Mouse (Mus musculus) lung, adult 2 months (tissue): ENCODE data around the gene Gm20388. TPM values are rescaled to one million over a fixed set of nuclear protein-coding genes. Genes with fewer than 3 reads are reported as not detected.

ENCODE experiments used
- DNase-seq: peaks from one replicate; pipeline ENCODE4 v3.0.0; 2022
- H3K4me1 ChIP-seq: fragments of 200-500 bp; 2 replicates; pipeline ENCODE4 v1.6.1; 2011; ENCODE audit warnings: low read length; ENCODE audit not compliant: control insufficient read depth, insufficient read depth
- H3K4me3 ChIP-seq: fragments of 200-500 bp; replicated peaks from 2 replicates; pipeline ENCODE3; 2011; ENCODE audit warnings: low read depth, mild to moderate bottlenecking, control low read depth, low read length; ENCODE audit errors: extremely low read depth
- CTCF ChIP-seq: fragments of 200-500 bp; IDR thresholded peaks from 2 replicates; pipeline ENCODE4 v1.5.1; 2011; ENCODE audit warnings: mild to moderate bottlenecking, low read length, control low read depth; ENCODE audit not compliant: insufficient read depth
- POLR2A ChIP-seq: fragments of 200-500 bp; IDR thresholded peaks from 2 replicates; pipeline ENCODE4 v1.6.1; 2011; ENCODE audit warnings: low read depth, mild to moderate bottlenecking, control low read depth, low read length, borderline replicate concordance; ENCODE audit errors: extremely low read depth
- WGBS: fragments of 180-500 bp; shearing (Covaris S2); methylation state at CpG from one replicate; pipeline ENCODE4 v1.1.7; 2018; 5-methylcytosine and 5-hydroxymethylcytosine counted together
- polyA plus RNA-seq: library from polyadenylated mRNA; depleted of rRNA; stranded (reverse); fragments of >200 nt; gene quantifications from 2 replicates; pipeline ENCODE4 v1.2.3, GENCODE M21; 2012

Gm20388 gene
- polyA plus RNA-seq, 1 experiment, result 67.8 TPM

- TF ChIP-seq POLR2A (no peak), CTCF (no peak)
- peaks cover 9% of the 10 kb centered on the region for H3K4me1 ChIP-seq
- no peak for DNase-seq
Measured at GRCm38 (mm10) chr8:122296173-122297001, 2385.7 kb downstream of the Gm20388 start.

DNA sequence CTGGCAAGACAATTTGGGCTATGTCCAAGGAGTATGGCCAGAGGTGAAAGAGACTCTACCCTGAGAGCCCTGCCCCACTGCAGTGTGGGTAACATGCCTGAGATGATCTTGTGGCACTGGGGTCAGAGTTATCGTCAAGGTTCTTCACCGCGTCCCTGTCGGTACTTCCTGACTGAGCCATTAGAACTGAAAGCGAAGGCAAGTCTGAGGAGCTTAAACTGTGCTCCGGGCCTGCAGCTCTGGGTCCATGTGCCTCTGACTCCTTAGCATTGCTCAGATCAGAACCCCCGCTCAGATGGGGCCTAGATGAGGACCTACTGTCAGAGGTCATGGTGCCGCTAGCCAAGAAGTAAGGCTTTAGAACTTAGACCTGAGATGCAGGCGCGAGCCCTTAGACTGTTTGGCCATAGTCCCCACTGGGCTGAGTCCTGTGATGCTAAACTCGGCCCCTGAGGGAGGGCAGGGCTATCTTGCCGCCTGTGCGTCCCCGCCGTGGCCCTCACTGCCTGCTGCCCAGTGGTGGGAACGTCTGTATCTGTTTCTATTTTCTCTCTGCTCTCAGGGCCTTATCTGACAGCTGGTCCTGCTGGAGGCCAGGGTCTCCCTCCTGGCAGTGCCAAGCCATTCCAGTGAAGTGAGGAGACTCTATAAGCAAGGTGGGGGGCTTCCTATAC lies 2389.1 kb downstream of the Gm20388 start:
- TF ChIP-seq CTCF (no peak), POLR2A (no peak)
- WGBS, result 73% methylated on average over 16 of the region's 16 CpGs
- H3K4me3 ChIP-seq, result no peak overlapping the region
- peaks cover 16% of the 10 kb centered on the region for H3K4me1 ChIP-seq
- no peak for DNase-seq

More at GRCm38 (mm10) chr8:122296173-122297001, 2385.7 kb downstream of the Gm20388 start:
- H3K4me3 ChIP-seq, result no peak overlapping the region
- WGBS, result 34% methylated on average over 24 of the region's 24 CpGs

DNA sequence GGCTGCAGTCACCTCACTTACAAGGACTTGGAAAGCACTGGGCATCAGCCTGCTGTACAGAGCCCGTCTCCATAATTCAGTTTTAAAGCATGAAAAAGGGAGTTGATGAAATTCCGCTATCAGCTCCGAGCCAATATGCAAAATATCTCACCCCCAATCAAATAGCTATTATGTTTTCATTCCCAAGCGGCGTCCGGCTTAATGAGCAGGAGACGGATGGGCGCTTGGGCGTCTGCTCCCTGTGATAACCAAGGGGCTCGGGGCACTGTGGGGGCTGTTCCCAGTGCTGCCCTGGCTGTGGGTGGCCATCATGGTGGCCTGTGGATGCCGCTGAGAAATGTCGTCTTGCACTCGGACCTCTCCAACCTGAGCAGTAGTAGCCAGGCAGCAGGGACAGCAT lies 2390.4 kb downstream of the Gm20388 start:
- DNase-seq, result no peak
- WGBS, result 83% methylated on average over 13 of the region's 13 CpGs
- no peak for TF ChIP-seq POLR2A
- no peak for TF ChIP-seq CTCF
- H3K4me1 ChIP-seq, result peaks cover 16% of the 10 kb centered on the region
- no peak overlapping the region for H3K4me3 ChIP-seq

DNA sequence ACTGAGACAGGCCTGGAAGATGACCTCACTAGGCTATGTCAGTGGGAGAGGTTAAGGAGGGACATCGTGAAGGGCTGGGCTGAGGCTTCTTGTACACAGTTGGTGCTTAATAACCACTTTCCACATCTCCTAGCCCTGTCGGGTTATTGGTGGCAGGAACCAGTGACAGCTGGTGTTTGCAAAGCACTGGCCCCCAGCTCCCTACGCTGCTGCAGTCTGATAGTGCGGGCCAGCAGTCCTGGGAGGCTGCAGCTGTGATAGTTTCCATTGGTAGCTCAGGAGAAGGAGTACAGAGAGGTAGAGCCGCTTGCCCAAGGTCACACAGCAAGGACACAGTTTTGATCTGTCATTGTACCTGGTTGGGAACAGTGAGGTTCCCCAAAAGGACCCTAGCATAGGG lies 2391.2 kb downstream of the Gm20388 start:
- peaks cover 9% of the 10 kb centered on the region; the same call in 1 of the 2 replicates for H3K4me1 ChIP-seq
- no peak overlapping the region for H3K4me3 ChIP-seq
- WGBS, result 82% methylated on average over 5 of the region's 5 CpGs
- TF ChIP-seq POLR2A, result no peak
- TF ChIP-seq CTCF, result no peak
- no peak for DNase-seq

GRCm38 (mm10) chr8:122303451-122303850 lies 2392.8 kb downstream of the Gm20388 start:
- 64% methylated on average over 6 of the region's 6 CpGs for WGBS
- Histone ChIP-seq H3K4me3 (no peak overlapping the region), H3K4me1 (peaks cover 7% of the 10 kb centered on the region; the same call in 1 of the 2 replicates)
- no peak for TF ChIP-seq CTCF
- TF ChIP-seq POLR2A, result no peak
- DNase-seq, result no peak

GRCm38 (mm10) chr8:122304058-122304457 lies 2393.4 kb downstream of the Gm20388 start:
- DNase-seq, result no peak
- no peak for TF ChIP-seq CTCF
- TF ChIP-seq POLR2A, result no peak
- Histone ChIP-seq H3K4me1 (peaks cover 7% of the 10 kb centered on the region; the same call in 1 of the 2 replicates), H3K4me3 (no peak overlapping the region)
- 38% methylated on average over 3 of the region's 3 CpGs for WGBS

GRCm38 (mm10) chr8:122306660-122307399 lies 2396.2 kb downstream of the Gm20388 start:
- peaks cover 7% of the 10 kb centered on the region; the same call in 1 of the 2 replicates for H3K4me1 ChIP-seq
- no peak overlapping the region for H3K4me3 ChIP-seq
- TF ChIP-seq POLR2A (no peak), CTCF (no peak)
- DNase-seq, result no peak
- 85% methylated on average over 26 of the region's 26 CpGs for WGBS

- TF ChIP-seq CTCF, result no peak
- TF ChIP-seq POLR2A, result no peak
- Histone ChIP-seq H3K4me3 (no peak overlapping the region), H3K4me1 (peaks cover 7% of the 10 kb centered on the region; the same call in 1 of the 2 replicates)
- 88% methylated on average over 8 of the region's 8 CpGs for WGBS
- DNase-seq, result no peak
Measured at GRCm38 (mm10) chr8:122307836-122308235, 2397.2 kb downstream of the Gm20388 start.

DNA sequence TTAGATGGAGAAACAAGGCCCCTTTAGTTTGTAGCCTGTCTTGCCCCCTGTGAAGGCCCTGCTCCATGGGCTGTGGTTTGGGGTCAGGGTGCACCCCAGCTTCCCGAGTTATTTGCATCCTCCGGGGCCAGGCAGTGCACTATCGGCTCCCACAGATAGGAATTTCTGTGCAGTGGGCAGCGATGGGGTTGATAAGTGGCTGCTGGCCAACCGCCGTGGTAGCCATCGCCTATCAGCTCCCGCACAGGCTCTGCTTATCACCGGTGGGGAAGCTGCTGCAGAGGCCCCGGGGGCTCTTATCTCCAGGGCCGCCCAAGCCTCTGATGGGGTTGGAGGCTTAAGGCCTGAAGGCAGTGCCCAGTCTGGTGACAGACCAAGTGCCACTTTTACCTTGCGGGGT lies 2398.6 kb downstream of the Gm20388 start:
- DNase-seq, result no peak
- 61% methylated on average over 12 of the region's 12 CpGs for WGBS
- H3K4me3 ChIP-seq, result no peak overlapping the region
- H3K4me1 ChIP-seq, result peaks cover under 1% of the 10 kb centered on the region; the same call in 1 of the 2 replicates
- TF ChIP-seq CTCF (no peak), POLR2A (no peak)
